Mouse (Mus musculus): Measurements from ENCODE around the gene Amacr. TPM values are rescaled to one million over a fixed set of nuclear protein-coding genes. Genes with fewer than 3 reads are reported as not detected.
"Not testable (repeated sequence)": the region's sequence is repeated elsewhere in the genome, so short reads cannot be mapped to it uniquely, and the experiment has no call there.

Amacr gene
- total RNA-seq, 1 experiment from 2014 or later = 37.0 TPM

DNA sequence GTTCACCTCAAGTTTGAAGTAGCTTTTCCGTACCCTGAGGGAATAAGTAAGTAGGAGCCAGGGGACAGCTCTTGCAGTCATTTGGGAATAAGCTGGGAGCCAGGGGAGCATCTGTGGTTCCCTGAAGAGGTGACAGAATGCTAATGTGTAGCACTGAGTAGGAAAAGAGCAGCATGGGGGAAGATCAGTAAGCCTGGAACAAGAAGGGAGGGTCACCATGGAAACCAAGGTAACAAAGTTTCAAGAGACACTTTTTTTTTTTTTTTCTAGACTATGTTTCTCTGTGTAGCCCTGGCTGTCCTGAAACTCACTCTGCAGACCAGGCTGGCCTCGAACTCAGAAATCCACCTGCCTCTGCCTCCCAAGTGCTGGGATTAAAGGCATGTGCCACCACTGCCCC lies 4.9 kb downstream of the Amacr start:
- not testable (repeated sequence) for DNase-seq

DNA sequence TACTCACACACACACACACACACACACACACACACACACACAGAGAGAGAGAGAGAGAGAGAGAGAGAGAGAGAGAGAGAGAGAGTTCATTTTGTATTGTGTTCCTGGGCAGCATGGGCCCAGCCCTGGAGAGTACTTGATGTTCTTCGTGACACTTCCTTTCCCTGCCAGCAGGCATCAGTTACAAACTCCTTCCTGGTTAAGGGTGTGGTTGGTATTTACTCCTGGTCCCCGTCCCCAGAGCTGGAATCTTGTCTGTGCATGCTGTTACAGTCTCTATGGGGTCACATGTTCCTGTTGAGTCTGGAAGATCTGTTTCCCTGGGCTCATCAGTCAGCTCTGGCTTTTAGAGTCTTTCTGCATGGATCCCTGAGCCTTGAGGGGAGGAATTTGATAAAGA lies 8.9 kb downstream of the Amacr start:
- DNase-seq = no peak

DNA sequence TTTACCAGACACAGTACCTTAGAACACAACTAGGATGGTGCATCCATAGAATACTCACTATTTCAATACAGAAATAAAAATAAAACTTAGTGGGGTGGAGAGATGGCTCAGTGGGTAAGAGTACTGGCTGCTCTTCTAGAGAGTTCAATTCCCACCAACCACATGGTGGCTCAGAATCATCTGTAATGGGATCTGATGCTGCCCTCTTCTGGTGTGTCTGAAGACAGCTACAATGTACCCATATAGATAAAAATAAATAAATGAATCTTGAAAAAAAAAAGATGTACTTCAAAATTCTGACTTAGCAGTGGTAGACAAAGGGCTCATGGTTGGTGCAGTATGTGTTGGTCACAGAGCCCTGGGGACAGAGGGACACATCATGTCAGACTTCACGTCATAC lies 10.0 kb downstream of the Amacr start:
- DNase-seq = no peak

DNA sequence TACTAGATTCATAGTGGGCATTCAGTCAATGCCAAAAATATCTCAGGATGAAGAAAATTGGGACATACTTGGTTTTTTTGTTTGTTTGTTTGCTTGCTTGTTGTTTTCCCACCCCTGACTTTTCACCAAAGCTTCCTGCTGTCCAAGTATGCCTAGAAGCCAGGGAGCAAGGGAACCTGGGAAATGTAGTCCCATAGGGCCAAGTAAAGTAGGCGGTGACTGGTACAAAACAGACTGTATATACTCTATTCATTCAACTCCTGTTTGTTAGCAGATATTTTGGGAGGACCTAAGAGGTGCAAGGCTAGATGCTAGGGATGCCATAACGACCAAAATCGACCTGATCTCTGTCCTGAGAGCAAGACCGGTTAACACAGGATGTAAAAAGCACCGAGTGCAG lies 18.3 kb downstream of the Amacr start:
- no peak for DNase-seq

DNA sequence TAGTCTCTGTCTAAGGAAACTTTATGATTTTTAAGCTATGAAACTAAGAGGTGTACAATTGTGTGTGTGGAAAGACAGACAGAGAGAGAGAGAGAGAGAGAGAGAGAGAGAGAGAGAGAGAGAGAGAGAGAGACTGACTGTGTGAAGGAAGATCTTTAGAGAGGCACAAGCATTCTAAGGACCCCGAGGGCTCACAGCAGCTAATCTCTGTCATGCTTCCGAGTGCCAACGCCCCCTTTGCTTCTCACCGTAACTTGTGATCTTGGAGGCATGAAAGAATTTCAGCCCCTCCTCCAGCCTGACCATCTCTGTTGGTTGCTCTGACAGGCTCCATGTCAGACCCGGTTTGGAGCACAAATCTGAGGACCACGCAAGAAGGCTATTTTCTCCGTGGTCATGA lies 18.9 kb downstream of the Amacr start, which contains the start of gene Slc45a2:
TSS of gene Slc45a2 (plus strand) at position 301 of the 400 bp plus-strand sequence.
- no peak for DNase-seq

DNA sequence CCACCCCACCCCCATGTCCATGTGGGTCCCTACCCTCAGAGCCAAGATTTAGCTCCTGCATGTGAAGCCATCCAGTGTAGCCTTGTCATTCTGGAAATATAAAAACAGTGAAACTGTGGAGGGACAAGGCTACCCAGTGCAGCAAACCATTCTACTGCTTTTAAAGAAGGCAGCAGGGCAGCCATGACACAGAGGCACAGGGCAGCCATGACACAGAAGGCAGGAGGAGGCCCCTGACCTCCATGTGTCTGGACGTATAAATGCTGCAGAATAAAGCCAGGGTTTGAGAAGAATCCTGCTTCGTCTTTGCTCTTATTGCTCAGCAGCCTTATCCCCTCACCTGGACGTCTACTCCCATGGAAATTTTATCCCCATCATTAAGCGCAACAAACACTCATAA lies 22.2 kb downstream of the Amacr start:
- DNase-seq = no peak

DNA sequence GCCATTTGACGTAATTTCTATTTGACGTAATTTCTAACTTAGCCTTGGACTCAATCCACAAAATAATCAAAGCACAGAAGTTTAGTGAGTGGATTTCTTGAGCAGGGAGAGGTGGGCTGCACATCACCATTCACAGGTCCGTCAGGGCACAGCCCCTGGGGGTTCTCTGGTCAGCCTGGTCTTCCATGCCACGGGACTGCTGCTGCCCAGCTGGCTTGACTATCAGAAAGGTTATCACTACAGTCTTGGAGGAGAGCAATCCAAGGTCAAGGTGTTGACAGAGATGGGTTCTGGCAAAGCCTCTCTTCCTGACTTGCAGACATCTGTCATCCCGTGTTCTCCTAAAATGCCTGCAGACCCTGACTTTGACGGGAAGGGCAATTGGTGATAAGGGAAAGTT lies 23.1 kb downstream of the Amacr start:
- no peak for DNase-seq

DNA sequence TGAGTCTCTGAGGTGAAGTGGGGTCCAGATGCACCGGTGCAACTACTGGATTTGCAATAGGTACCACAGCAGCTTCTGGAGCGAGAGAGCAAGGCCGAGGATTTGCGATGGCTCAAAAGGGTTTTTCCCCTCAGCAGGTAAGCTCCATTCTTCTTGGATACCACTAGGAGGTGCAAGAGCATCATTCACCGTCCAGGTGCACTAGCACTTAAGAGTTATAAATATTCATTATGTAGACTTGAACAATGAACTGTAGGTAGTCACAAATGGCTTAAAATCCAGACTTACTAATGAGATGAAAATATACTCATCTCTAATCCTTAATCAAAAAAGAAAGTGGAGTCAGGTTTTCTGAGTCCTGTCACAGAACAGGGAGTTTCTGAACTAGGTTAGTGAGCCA lies 27.2 kb downstream of the Amacr start:
- no peak for DNase-seq

DNA sequence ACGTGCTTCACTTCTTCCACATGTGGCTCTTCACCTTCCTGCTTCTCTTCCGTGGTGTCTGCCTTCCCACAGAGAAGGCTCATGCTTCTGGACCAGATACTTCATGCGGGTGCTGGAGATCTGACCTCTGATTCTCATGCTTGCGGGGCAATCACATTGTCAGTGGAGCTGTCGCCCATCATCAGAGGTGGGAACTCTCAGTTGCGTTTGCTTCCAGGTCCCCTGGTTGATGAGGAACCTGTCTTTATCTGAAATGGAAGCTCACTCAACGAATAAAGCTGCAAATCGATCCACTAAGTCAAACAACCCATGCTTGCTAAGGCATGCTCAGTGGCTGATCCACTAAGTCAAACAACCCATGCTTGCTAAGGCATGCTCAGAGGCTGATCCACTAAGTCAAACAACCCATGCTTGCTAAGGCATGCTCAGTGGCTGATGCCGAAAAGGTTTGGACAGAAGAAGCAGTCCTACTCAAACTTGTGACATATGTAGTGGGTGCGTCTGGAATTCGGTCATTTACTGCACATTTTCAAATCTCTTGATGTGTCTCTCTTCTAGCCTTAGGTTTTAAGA lies 29.5 kb downstream of the Amacr start:
- DNase-seq = no peak

DNA sequence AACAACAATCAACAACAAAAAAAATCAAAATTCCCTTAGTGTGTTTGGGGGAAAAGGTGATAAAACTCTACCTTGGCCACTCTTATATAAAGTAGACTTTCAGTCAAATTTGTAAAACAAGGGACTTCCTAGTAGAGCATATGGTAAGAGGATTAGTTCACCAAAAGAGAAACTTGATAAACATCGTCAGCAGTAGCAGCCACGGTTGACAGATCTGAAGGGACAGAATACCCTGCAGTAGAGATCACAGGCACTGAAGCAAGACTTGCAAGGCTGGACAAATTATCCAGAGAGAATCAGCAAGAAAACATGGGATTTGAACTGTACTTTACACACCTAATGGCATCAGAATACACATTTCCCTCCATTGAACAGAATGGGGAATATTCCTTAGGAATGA lies 33.4 kb downstream of the Amacr start:
- no peak for DNase-seq

DNA sequence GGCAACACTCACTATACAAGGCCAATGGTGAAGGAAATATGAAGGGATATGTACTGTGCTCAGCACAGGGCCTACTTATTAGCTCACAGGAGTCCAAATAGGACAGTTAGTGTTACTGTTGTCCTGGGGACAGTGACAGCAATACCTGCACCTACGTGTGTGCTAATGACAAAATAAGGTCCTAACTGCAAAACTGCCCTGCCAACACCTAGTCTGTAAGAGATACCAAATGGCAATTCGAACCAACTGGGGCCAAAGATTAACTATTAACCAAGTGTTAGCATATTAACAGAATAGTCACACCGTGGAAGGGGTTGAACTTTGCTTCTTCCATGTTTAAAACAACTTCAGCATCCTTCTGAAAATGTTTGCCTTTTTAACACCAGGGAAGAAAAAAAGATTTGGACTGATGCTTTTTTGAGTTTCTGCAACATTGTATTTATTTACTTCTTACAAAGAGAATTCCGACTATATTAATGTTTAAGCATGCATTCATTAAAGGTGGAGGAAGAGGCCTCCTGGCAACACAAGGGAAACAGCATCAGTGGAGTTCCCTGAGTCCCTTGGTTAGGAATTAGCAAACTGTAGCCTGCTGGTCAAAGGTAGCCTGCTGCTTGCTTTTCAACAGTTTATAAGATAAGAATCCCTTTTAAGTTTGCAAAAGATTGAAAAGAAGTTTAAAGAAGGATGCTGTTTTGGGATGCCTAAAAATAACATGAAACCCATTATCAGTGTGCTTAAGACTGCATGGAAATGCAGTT lies 45.4 kb downstream of the Amacr start:
- DNase-seq = no peak

DNA sequence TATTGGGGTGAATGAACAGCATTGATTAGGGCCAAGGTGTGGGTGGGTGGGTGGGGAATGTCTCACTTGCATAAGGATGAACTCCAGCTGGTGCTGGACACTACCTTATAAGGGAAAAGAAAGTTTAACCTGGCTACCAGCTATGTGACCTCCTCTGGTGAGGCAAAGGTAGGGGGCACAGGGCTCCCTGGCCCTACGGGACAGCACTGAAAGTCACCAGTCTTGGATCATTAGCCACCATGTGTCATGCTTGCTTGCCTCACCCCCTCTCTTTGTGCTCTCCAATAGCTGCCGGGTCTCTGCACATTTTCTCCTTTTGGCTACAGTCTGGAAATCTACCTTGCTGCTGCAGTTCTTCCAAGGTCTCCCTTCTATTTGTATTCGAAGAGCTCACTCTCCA lies 48.6 kb downstream of the Amacr start:
- DNase-seq = no peak

DNA sequence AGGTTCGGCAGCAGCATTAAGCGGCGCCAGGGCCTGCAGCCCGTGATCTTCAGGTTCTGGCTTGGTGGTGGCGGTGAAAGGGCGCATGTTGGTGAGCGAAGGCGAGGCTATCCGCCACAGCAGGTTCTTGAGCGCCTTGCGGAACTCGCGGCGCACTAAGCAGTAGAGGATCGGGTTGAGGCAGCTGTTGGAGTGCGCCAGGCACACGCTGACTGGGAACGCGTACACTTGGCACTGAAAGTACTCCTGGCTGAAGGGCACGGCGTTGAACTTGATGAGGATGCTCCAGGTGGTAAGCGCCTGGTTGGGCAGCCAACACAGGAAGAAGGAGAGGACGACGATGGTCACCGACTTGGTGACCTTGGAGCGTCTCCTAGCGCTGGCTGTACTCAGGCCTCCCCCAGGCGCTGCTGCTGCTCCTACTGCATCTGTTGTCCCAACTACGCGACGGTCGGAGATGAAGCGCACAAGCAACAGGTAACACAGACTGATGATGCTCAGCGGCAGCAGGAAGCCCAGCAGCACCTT lies 54.5 kb downstream of the Amacr start:
- DNase-seq = no peak

DNA sequence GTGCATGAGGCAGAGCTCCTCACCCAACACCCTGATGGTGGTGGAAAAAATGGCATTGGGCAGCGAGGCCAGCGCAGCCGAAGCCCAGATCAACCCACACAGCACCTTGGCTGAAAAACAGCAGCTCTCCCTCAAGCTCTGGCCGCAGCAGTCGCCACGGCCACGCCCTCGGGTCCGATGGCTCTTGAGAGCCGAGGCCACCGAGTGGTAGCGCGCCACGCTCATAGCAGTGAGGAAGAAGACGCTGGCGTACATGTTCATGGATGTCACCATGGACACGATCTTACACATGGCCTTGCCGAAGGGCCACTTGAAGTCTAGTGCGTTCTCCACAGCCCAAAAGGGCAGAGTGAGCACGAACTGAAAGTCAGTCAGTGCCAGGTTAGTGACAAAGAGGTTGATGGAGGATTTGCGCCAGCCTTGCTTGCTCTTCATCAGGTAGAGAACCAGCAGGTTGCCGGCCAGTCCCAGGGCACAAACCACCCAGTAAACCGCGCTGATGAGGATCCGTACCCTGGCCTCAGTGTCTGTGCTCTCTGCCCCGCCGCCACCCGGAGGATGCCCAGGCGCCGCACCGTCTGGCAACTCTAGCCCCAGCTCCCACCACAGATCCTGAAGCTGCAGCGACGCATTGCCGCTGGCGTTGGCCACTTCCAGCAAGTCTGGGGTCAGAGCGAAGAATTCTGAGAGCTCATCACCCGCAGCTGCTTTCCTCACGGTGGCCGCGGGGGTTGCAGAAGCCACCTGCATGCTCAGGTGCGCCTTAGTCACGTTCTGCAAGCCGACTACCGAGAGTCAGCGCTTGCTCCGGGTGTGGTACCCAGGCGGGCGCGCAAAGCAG lies 55.2 kb downstream of the Amacr start:
- peak; percentile 11 for DNase-seq

DNA sequence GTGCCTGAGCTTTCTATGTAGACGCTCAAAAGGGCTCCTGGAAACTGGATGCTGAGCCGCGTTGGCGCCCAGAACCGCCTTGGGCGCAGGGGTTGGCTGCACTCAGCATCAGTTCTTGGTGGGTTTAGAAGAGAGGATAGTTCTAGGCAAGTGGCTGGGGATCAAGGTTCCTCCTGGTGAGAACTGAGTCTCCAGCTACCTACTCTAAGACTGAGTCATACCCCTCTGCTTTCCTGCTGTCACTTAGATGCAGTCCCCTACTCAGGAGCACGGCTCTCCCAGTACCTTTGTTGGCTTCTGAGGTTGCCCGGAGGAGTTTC lies 55.8 kb downstream of the Amacr start:
- DNase-seq = no peak

DNA sequence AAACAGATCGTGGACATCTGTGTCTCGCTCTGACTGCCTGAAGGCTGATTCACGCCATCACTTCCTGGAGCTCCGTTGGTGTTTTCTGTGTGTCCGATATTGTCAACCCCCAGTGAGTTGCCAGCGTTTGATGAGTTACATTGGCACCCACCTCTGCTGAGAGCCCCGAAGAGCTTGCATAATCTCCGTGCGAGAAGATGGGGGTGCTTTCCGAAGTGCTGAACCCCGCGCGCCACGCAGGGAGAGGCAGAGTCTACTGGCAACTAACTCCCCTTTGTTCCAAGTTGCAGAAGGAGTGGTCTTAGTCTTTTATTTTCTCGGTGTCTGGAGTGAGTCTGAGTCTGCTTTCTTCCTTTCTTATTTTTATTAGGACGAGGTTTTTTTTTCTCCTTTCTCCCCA lies 56.2 kb downstream of the Amacr start, which contains the start of gene Rxfp3:
TSS of gene Rxfp3 (minus strand) at position 281 of the 400 bp plus-strand sequence.
- DNase-seq = peak; percentile 24

DNA sequence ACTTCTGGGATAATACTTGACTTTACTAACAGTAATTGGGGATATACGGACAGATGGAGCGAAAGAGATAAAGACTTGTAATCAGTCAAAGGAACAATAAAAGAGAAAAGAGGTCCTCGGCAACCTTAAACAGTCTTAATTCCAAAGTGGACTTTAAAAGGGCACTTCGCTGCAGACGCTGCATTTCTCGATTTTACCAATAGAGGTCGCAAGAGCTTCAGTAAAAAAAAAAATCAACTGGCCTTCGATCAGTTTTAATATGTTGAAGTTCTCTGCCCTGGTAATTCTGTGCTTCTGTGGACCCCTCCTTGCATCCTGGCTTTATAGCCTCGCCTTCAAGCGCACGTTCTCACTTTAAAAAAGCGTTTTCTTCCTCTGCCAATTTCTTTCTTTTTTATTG lies 56.9 kb downstream of the Amacr start:
- DNase-seq = peak; percentile 30

DNA sequence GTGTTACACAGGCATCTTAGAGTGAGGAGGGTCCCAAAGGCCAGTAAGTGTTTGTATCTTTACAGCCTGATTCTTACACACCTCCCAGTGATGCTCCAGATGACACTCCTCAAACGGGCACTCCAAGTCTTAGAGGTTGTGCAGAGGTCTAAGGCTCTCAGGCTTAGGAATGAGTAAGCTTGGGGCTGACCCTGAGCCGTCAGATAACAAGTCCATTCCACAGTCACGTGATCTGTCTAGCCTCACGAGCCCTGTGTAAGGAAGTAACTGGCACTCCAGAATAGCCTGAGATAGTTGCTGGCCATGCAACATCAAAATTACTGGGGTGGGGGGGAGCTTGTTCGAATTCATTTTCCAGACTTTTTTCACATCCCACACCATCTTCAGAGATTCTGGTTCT lies 58.5 kb downstream of the Amacr start:
- peak; percentile 19 for DNase-seq

DNA sequence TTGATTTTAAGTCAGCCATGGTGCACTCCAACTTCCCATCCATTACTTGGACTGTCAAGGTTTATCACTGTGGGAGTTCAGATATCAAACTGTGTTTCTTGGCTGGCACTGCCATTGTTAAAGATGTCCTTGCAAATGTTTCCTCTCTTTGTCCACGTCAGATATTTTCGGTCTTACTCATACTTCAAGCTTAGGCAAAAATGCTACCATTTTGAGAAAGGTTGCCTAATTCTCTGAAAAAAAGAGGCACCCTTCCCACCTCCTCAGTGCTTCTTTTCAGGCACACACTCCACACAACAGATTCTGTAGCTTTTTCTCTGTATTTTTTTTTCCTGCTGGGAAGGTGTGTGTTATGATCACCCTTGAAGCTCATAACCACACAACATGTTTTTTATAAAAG lies 59.7 kb downstream of the Amacr start:
- no peak for DNase-seq

DNA sequence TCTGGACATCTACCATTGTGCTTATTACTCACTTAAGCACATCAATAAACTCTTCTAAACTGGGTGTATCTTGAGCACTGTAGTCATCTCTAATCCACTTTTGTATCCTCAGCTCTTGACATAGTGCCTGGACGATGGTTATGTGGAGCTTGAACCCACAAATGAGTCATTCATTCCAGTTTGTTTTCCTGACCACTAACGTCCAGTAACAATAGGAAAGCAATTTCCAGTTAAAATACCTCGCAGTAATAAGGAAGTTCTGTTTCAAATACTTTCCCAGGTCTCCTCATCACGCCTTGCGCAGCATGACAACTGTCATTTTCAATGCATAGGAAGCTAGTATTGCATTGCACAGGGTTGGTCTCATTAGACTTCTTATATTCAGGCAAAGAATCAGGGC lies 61.3 kb downstream of the Amacr start:
- no peak for DNase-seq

Measured in adrenal gland, postnatal 14 days (tissue).